Comparison of ENCODE assay signal across 8 mouse cellular contexts in genomic region chr6:65043241-65043640, GRCm38 (mm10). TPM values are rescaled to one million over a fixed set of nuclear protein-coding genes. Genes with fewer than 3 reads are reported as not detected.
DNase-seq lines count a peak whose midpoint lies in the region; ATAC-seq and TF ChIP-seq lines count a peak whose summit lies in the region.

No protein-coding gene starts in this region.

- no peak overlapping the region for H3K27ac ChIP-seq in liver, adult 2 months (replicated peaks; ENCODE audit: insufficient read depth, low read depth, low read length)
- H3K27ac ChIP-seq in bone marrow macrophage, adult 2 months (ENCODE audit: insufficient read depth, low read depth, low read length) = peak overlapping the region; percentile 86
- H3K27ac ChIP-seq in hindbrain, embryonic 13.5 days = peak overlapping the region; percentile 98
- H3K27ac ChIP-seq in midbrain, embryonic 12.5 days (replicated peaks) = peak overlapping the region; percentile 96

- H3K79me2 ChIP-seq in liver, adult 2 months (ENCODE audit: control insufficient read depth, insufficient read depth, low read length) = peaks cover 5% of the 10 kb centered on the region; the same call in 1 of the 2 replicates

- no peak for TF ChIP-seq CTCF in liver, adult 2 months (IDR thresholded peaks at IDR 0.05; ENCODE audit: low read depth, low read length)
- TF ChIP-seq CTCF in bone marrow macrophage, adult 2 months (IDR thresholded peaks at IDR 0.05; ENCODE audit: low read depth, low read length) = no peak

- WGBS in liver, adult 2 months = 11% methylated on average over 7 of the region's 7 CpGs
- 12% methylated on average over 7 of the region's 7 CpGs for WGBS in hindbrain, embryonic 13.5 days
- WGBS in midbrain, embryonic 12.5 days = 10% methylated on average over 7 of the region's 7 CpGs

- peaks cover 6% of the 10 kb centered on the region; the same call in 1 of the 2 replicates for H3K36me3 ChIP-seq in liver, adult 2 months (ENCODE audit: control insufficient read depth, insufficient read depth, low read length)
- peaks cover 40% of the 10 kb centered on the region for H3K36me3 ChIP-seq in hindbrain, embryonic 13.5 days
- peaks cover 38% of the 10 kb centered on the region for H3K36me3 ChIP-seq in midbrain, embryonic 12.5 days

- H3K9me3 ChIP-seq in hindbrain, embryonic 13.5 days = no peaks in the 10 kb centered on the region
- no peaks in the 10 kb centered on the region for H3K9me3 ChIP-seq in midbrain, embryonic 12.5 days

- ATAC-seq in hindbrain, embryonic 13.5 days (ENCODE audit: low FRiP score) = peak; percentile 11; the same call in 1 of the 2 replicates
- ATAC-seq in midbrain, embryonic 12.5 days (ENCODE audit: low FRiP score, low read depth) = no peak

- peaks cover 6% of the 10 kb centered on the region for H3K4me1 ChIP-seq in liver, adult 2 months (ENCODE audit: control insufficient read depth, insufficient read depth, low read length)
- H3K4me1 ChIP-seq in bone marrow macrophage, adult 2 months (ENCODE audit: control insufficient read depth, insufficient read depth, low read length) = peaks cover 9% of the 10 kb centered on the region
- H3K4me1 ChIP-seq in hindbrain, embryonic 13.5 days (replicated peaks) = peaks cover 13% of the 10 kb centered on the region
- H3K4me1 ChIP-seq in midbrain, embryonic 12.5 days = peaks cover 9% of the 10 kb centered on the region

- peak overlapping the region; percentile 85 for H3K4me3 ChIP-seq in liver, adult 2 months (ENCODE audit: insufficient read depth, low read depth, low read length)
- H3K4me3 ChIP-seq in bone marrow macrophage, adult 2 months (ENCODE audit: insufficient read depth, low read length) = peak overlapping the region; percentile 86
- peak overlapping the region; percentile 68 for H3K4me3 ChIP-seq in hindbrain, embryonic 13.5 days
- H3K4me3 ChIP-seq in midbrain, embryonic 12.5 days = peak overlapping the region; percentile 76

- H3K9ac ChIP-seq in liver, adult 2 months (ENCODE audit: low read depth, low read length) = peak overlapping the region; percentile 91
- peak overlapping the region; percentile 94 for H3K9ac ChIP-seq in hindbrain, embryonic 13.5 days
- H3K9ac ChIP-seq in midbrain, embryonic 12.5 days (replicated peaks) = peak overlapping the region; percentile 96

- peak; percentile 4 for DNase-seq in liver, adult 2 months (ENCODE audit: extremely low read depth, low read depth, low spot score)
- no peak for DNase-seq in liver
- no peak for DNase-seq in frontal cortex, postnatal 25 days (ENCODE audit: low spot score in 2 of 2)
- DNase-seq in gastrocnemius, postnatal 4 days (ENCODE audit: low spot score in 2 of 2) = no peak
- no peak for DNase-seq in cerebellum, adult 11 months

- H3K4me2 ChIP-seq in hindbrain, embryonic 13.5 days = peak overlapping the region; percentile 76
- H3K4me2 ChIP-seq in midbrain, embryonic 12.5 days (replicated peaks) = peak overlapping the region; percentile 73

- TF ChIP-seq POLR2A in liver, adult 2 months (IDR thresholded peaks at IDR 0.05; ENCODE audit: extremely low read depth, insufficient read depth, low read length) = no peak
- TF ChIP-seq POLR2A in bone marrow macrophage, adult 2 months (IDR thresholded peaks at IDR 0.05; ENCODE audit: borderline replicate concordance, low read depth, low read length) = no peak

- H3K27me3 ChIP-seq in liver, adult 2 months (ENCODE audit: control insufficient read depth, insufficient read depth, low read length) = no peaks in the 10 kb centered on the region
- H3K27me3 ChIP-seq in hindbrain, embryonic 13.5 days = no peaks in the 10 kb centered on the region
- H3K27me3 ChIP-seq in midbrain, embryonic 12.5 days = no peaks in the 10 kb centered on the region

RNA-seq across cellular contexts. Expression of gene Smarcad1, which starts 0.9 kb away (rescaled TPM):
- total RNA-seq in liver, adult 2 months (2014; rRNA removed) = 21.1 and 25.6 TPM in 2 replicates
- polyA plus RNA-seq in liver, adult 2 months (2012; rRNA removed) = 3.0 and 4.8 TPM in 2 replicates
- polyA plus RNA-seq in bone marrow macrophage, adult 2 months (2012; ENCODE audit: insufficient read depth, insufficient read length, missing spikeins) = 25.6 and 39.4 TPM in 2 replicates
- 98.8 and 101 TPM in 2 replicates for polyA plus RNA-seq in hindbrain, embryonic 13.5 days (2015; fragmentation: Nextera tagmentation; extraction: Ambion mirVana)
- polyA plus RNA-seq in midbrain, embryonic 12.5 days (2016; fragmentation: Nextera tagmentation; extraction: Ambion mirVana) = 140 and 148 TPM in 2 replicates
- total RNA-seq in gastrocnemius, postnatal 4 days (2021) = 10 to 100 TPM; 29.7 to 36.4 TPM
